Mouse (Mus musculus) yolk sac, embryonic 10.5 days (tissue): Measurements from ENCODE around the gene Zbtb46.
A peak's percentile ranks its signal among the peaks of the same experiment; 100 is the strongest.

Experiments
- DNase-seq: peaks from one replicate; pipeline ENCODE4 v3.0.0-alpha.2; 2017; ENCODE audit warnings: low spot score

Zbtb46 gene

GRCm38 (mm10) chr2:181364487-181364859 is 94.8 kb downstream of the Zbtb46 start:
- DNase-seq: peak; percentile 9

GRCm38 (mm10) chr2:181363946-181364345 is 95.3 kb downstream of the Zbtb46 start:
- no peak for DNase-seq

DNA sequence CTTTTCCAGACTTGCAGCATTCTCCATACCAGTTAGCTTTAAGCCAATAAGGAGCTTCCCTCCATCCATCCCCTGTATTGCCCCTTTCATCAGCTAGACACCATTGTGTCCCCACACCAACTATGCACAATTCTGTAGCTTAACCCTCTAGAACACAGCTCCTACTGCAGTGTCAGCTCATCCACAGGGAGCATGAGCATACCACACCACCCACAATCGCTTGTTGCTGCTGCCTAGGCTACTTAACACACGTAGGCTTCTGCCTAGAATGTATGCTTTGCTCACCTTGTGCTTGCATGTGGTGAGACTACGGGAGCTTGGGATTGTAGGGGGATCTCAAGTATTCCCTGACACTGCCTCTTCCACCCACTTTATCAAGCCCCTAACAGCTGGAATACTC is 102.4 kb downstream of the Zbtb46 start:
- DNase-seq: no peak

DNA sequence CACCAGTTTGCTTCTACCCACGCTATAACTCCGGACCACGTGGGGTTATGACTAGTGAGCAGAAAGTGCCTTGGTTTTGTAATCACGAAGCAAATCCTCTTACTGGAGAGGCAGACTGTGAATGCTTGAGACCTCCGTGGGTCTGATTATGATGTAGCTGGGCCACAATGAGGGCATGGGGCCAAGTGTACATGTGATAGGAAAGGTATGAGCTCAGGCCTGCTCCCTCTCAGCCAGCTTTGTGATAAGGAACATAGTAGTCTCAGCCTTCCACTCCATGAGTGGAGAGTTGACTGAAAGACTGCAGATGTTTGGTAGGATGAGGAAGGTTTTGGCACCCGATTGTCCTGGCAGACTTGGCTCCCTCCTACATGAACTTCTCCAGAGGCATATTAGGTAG is 116.5 kb downstream of the Zbtb46 start:
- no peak for DNase-seq

DNA sequence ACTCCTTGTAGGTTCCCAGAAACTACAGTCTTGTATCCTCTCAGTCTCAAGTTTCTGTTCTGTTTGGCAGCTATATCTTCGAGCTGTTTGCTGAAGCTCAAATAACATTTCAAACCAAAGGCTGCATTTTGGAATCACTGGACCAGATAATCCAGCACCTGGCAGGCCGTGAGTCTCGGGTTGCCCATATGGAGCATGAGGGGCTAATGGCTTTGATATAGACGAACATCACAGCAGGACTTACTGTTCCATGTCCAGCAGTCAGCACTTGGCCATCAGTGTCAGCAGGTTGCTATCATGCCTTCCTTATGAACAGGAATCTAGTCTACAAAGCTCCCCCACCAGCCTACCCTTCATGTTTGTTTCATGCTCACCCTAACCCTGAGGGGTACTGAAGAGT is 118.8 kb downstream of the Zbtb46 start:
- no peak for DNase-seq
